Mouse (Mus musculus): ENCODE measurements at regions not wholly inside any gene's neighbourhood (a gene's known extent, or its start where the extent isn't known, plus 50 kb on each side); places are given as distances from the start of the nearest gene placed in this dataset.

DNA sequence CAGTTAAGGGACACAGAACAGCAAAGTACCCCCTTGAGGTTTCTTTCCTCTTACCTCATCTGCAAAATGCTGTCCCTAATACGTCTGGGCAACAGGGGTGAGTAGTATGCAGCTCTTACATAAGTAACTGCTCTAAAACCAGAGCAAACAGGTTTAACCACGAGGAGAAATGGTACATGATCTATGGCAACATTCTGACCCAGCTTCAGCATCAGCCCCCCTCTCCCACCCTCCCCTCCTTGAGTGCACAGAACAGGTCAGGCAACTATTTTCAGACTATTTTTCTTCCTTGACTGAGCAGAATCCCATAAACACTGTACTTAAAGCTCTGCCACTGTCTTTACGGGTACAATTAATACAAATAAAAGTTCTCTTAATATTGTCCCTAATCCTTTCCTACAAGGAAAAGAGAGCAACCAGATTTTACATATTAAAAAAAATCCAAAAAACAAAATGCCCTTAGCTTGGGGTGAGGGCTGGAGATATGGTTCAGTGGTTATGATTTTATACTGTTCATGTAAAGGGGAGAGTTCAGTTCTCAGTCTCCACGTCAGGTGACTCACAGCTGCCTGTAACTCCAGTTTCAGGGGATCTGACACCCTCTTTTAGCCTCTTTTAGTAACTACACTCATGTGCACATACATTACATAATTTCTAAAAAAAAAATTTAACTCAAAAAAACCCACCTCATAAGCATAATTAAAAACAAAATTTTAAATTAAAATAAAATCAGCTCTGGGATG is 69.1 kb upstream of the Spdye4c start:
- Histone ChIP-seq H3K27ac (ENCODE audit: insufficient read depth, low read depth, low read length, poor library complexity, severe bottlenecking) (no peak overlapping the region), H3K9me3 (ENCODE audit: control insufficient read depth, insufficient read depth, low read depth, low read length) (no peaks in the 10 kb centered on the region), H3K4me3 (ENCODE audit: insufficient read depth in 1 of 2, low read depth in 1 of 2, low read length in 2 of 2, poor library complexity in 1 of 2, severe bottlenecking in 1 of 2) (no peak overlapping the region), H3K36me3 (ENCODE audit: control insufficient read depth, insufficient read depth, low read length, poor library complexity, severe bottlenecking) (no peaks in the 10 kb centered on the region), H3K9ac (ENCODE audit: insufficient read depth, low read depth, low read length, poor library complexity, severe bottlenecking) (no peak overlapping the region), H3K4me1 (ENCODE audit: control insufficient read depth in 2 of 2, insufficient read depth in 2 of 2, low read length in 2 of 2, poor library complexity in 1 of 2) (no peaks in the 10 kb centered on the region)
- in situ Hi-C loops (cut with MboI; ENCODE audit: low sequenced_read_pairs in 2 of 2, unreplicated experiment in 2 of 2), result no loop called here
- TF ChIP-seq CHD2 (IDR thresholded peaks at IDR 0.05; ENCODE audit: low read depth, low read length) (no peak), ZC3H11A (IDR thresholded peaks at IDR 0.05; ENCODE audit: borderline replicate concordance, low read depth, low read length) (no peak), MAFK (IDR thresholded peaks at IDR 0.05; ENCODE audit: insufficient read depth, low read depth, low read length) (no peak), ZNF384 (IDR thresholded peaks at IDR 0.05; ENCODE audit: low read depth, low read length) (no peak), HCFC1 (IDR thresholded peaks at IDR 0.05; ENCODE audit: borderline replicate concordance, insufficient read depth, low read length) (no peak)
- no peak for DNase-seq (ENCODE audit: low read depth, low spot score)

- Histone ChIP-seq H3K9me3 (ENCODE audit: control insufficient read depth, insufficient read depth, low read depth, low read length) (no peaks in the 10 kb centered on the region), H3K4me3 (ENCODE audit: insufficient read depth in 1 of 2, low read depth in 1 of 2, low read length in 2 of 2, poor library complexity in 1 of 2, severe bottlenecking in 1 of 2) (no peak overlapping the region), H3K36me3 (ENCODE audit: control insufficient read depth, insufficient read depth, low read length, poor library complexity, severe bottlenecking) (no peaks in the 10 kb centered on the region), H3K9ac (ENCODE audit: insufficient read depth, low read depth, low read length, poor library complexity, severe bottlenecking) (no peak overlapping the region), H3K27ac (ENCODE audit: insufficient read depth, low read depth, low read length, poor library complexity, severe bottlenecking) (no peak overlapping the region), H3K4me1 (ENCODE audit: control insufficient read depth in 2 of 2, insufficient read depth in 2 of 2, low read length in 2 of 2, poor library complexity in 1 of 2) (no peaks in the 10 kb centered on the region)
- in situ Hi-C loops (cut with MboI; ENCODE audit: low sequenced_read_pairs in 2 of 2, unreplicated experiment in 2 of 2), result no loop called here
- TF ChIP-seq ZC3H11A (IDR thresholded peaks at IDR 0.05; ENCODE audit: borderline replicate concordance, low read depth, low read length) (no peak), CHD2 (IDR thresholded peaks at IDR 0.05; ENCODE audit: low read depth, low read length) (no peak), MAFK (IDR thresholded peaks at IDR 0.05; ENCODE audit: insufficient read depth, low read depth, low read length) (no peak), HCFC1 (IDR thresholded peaks at IDR 0.05; ENCODE audit: borderline replicate concordance, insufficient read depth, low read length) (no peak), ZNF384 (IDR thresholded peaks at IDR 0.05; ENCODE audit: low read depth, low read length) (no peak)
- no peak for DNase-seq (ENCODE audit: low read depth, low spot score)
Observed at GRCm38 (mm10) chr2:128523425-128524108, 67.4 kb upstream of the Spdye4c start.

DNA sequence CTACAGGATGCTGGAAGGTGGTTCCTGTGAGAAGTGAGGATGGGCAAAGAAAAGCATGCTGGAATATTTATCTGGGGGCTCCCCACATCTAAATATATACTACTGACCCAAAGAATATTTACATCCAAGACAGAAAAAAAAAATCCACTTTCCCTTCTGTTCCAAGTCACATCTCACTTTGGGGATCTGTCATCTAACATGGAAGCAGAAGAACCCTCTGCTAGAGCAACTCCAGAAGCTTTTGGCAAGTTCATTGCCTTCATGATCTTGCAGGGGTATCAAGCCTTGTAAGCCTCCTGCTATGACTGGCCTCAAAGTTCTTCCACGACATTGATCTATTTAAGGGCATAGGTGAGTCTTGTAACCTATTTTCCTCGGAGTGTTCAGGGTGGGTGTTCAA is 64.9 kb upstream of the Spdye4c start:
- no peaks in the 10 kb centered on the region for H3K36me3 ChIP-seq (ENCODE audit: control insufficient read depth, insufficient read depth, low read length, poor library complexity, severe bottlenecking)
- TF ChIP-seq ZC3H11A (IDR thresholded peaks at IDR 0.05; ENCODE audit: borderline replicate concordance, low read depth, low read length) (no peak), MAFK (IDR thresholded peaks at IDR 0.05; ENCODE audit: insufficient read depth, low read depth, low read length) (no peak), HCFC1 (IDR thresholded peaks at IDR 0.05; ENCODE audit: borderline replicate concordance, insufficient read depth, low read length) (no peak), CHD2 (IDR thresholded peaks at IDR 0.05; ENCODE audit: low read depth, low read length) (no peak), ZNF384 (IDR thresholded peaks at IDR 0.05; ENCODE audit: low read depth, low read length) (no peak)
- H3K9me3 ChIP-seq (ENCODE audit: control insufficient read depth, insufficient read depth, low read depth, low read length), result no peaks in the 10 kb centered on the region
- H3K27ac ChIP-seq (ENCODE audit: insufficient read depth, low read depth, low read length, poor library complexity, severe bottlenecking), result no peak overlapping the region
- in situ Hi-C loops (cut with MboI; ENCODE audit: low sequenced_read_pairs in 2 of 2, unreplicated experiment in 2 of 2), result no loop called here
- H3K9ac ChIP-seq (ENCODE audit: insufficient read depth, low read depth, low read length, poor library complexity, severe bottlenecking), result no peak overlapping the region
- H3K4me3 ChIP-seq (ENCODE audit: insufficient read depth in 1 of 2, low read depth in 1 of 2, low read length in 2 of 2, poor library complexity in 1 of 2, severe bottlenecking in 1 of 2), result no peak overlapping the region
- H3K4me1 ChIP-seq (ENCODE audit: control insufficient read depth in 2 of 2, insufficient read depth in 2 of 2, low read length in 2 of 2, poor library complexity in 1 of 2), result no peaks in the 10 kb centered on the region
- no peak for DNase-seq (ENCODE audit: low read depth, low spot score)

- TF ChIP-seq ZC3H11A (IDR thresholded peaks at IDR 0.05; ENCODE audit: borderline replicate concordance, low read depth, low read length) (no peak), CHD2 (IDR thresholded peaks at IDR 0.05; ENCODE audit: low read depth, low read length) (no peak), ZNF384 (IDR thresholded peaks at IDR 0.05; ENCODE audit: low read depth, low read length) (no peak), HCFC1 (IDR thresholded peaks at IDR 0.05; ENCODE audit: borderline replicate concordance, insufficient read depth, low read length) (no peak), MAFK (IDR thresholded peaks at IDR 0.05; ENCODE audit: insufficient read depth, low read depth, low read length) (no peak)
- Histone ChIP-seq H3K9ac (ENCODE audit: insufficient read depth, low read depth, low read length, poor library complexity, severe bottlenecking) (no peak overlapping the region), H3K4me3 (ENCODE audit: insufficient read depth in 1 of 2, low read depth in 1 of 2, low read length in 2 of 2, poor library complexity in 1 of 2, severe bottlenecking in 1 of 2) (no peak overlapping the region), H3K9me3 (ENCODE audit: control insufficient read depth, insufficient read depth, low read depth, low read length) (no peaks in the 10 kb centered on the region), H3K36me3 (ENCODE audit: control insufficient read depth, insufficient read depth, low read length, poor library complexity, severe bottlenecking) (no peaks in the 10 kb centered on the region), H3K4me1 (ENCODE audit: control insufficient read depth in 2 of 2, insufficient read depth in 2 of 2, low read length in 2 of 2, poor library complexity in 1 of 2) (no peaks in the 10 kb centered on the region), H3K27ac (ENCODE audit: insufficient read depth, low read depth, low read length, poor library complexity, severe bottlenecking) (no peak overlapping the region)
- in situ Hi-C loops (cut with MboI; ENCODE audit: low sequenced_read_pairs in 2 of 2, unreplicated experiment in 2 of 2), result no loop called here
- no peak for DNase-seq (ENCODE audit: low read depth, low spot score)
Observed at GRCm38 (mm10) chr2:128526883-128527344, 64.1 kb upstream of the Spdye4c start.
